Mouse (Mus musculus): ENCODE measurements around the gene B4galnt2.

- TF ChIP-seq ETS1 (conservative IDR thresholded peaks at IDR 0.05; ENCODE audit: low read depth, low read length), result no peak
- no peak for TF ChIP-seq CTCF (conservative IDR thresholded peaks at IDR 0.05 in 1 of 2, IDR thresholded peaks at IDR 0.05 in 1 of 2; ENCODE audit: low read depth in 2 of 2, low read length in 2 of 2)
Measured at GRCm38 (mm10) chr11:95843421-95843950, 71.2 kb downstream of the B4galnt2 start.

All from CH12.LX (cell line).